Mouse (Mus musculus): ENCODE measurements around the gene Wasf2.

- TF ChIP-seq POLR2A (IDR thresholded peaks at IDR 0.05; ENCODE audit: control insufficient read depth, extremely low read depth, insufficient read depth, low read length, poor library complexity), result no peak
- no peak for TF ChIP-seq CTCF (IDR thresholded peaks at IDR 0.05; ENCODE audit: borderline replicate concordance, control insufficient read depth, extremely low read depth, insufficient read depth, low read length, poor library complexity)
Observed at GRCm38 (mm10) chr4:133115721-133116429, 14.4 kb upstream of the Wasf2 start.

Data from thymus, adult 2 months (tissue).